Mouse (Mus musculus) left cerebral cortex, postnatal 4 days (tissue): ENCODE measurements around the gene Serinc5. TPM values are rescaled to one million over a fixed set of nuclear protein-coding genes. Genes with fewer than 3 reads are reported as not detected.
"Not testable (repeated sequence)": the region's sequence is repeated elsewhere in the genome, so short reads cannot be mapped to it uniquely, and the experiment has no call there.

Experiments
- DNase-seq: peaks from one replicate; pipeline ENCODE4 v3.0.0-alpha.2; 2022
- intact Hi-C: fragments of 180-260 bp; cut with DNase I; formaldehyde crosslinking; loops from one replicate; pipeline ENCODE4 v1.15.1; 2025
- total RNA-seq, 2 experiments: library from RNA; stranded (reverse); gene quantifications; 2 replicates each; pipeline ENCODE4 v1.2.3; 2021

Serinc5 gene
- total RNA-seq, result 10 to 100 TPM; 37.0 to 38.5 TPM

DNA sequence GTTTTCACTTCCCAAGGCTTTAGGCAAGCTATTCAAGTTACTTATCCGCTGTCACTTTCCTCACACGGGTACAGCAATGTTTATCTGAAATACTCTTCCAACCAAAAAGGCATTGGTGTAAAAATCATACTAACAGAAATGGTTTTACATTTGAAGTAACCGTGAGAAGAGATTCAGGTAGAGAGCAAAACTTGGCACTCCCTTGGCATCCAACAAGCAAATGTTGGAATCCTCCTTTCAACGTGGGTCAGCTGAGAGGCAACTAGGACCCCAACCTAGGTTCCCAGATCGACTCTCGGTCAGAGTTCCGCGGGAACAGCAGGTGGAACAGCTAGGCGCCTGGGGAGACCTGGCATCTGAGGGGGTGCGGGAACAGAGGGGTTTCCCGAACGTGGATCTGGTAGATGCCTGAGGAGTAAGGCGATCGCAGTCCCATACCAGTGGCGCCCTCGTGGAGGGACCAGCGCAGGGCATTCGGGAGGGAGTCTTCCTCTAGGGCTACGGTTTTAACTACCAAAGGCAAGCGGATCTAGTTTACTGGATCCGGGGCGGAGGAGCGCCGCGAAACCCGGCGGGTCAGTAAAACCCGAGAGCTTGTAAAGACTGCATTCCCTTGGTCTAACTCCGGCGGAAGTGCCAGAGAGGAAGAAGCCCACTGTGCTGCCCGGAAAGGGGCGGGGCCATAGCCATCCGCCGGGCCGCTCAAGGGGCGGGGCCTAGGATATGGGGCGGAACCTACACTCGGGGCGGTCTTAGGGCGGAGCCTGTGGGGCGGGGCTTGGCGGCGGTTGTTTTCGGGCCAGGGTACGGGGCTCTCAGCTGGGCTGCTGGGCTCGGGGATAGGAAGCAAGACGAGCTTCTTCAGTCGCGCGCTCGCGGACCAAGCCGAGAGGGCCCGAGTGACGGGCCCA lies at the start of gene Serinc5:
Gene Serinc5, plus strand, starts transcription at position 781 of the 911 bp plus-strand sequence.
- DNase-seq, result peak; percentile 98
- intact Hi-C loops, result no loop called here

DNA sequence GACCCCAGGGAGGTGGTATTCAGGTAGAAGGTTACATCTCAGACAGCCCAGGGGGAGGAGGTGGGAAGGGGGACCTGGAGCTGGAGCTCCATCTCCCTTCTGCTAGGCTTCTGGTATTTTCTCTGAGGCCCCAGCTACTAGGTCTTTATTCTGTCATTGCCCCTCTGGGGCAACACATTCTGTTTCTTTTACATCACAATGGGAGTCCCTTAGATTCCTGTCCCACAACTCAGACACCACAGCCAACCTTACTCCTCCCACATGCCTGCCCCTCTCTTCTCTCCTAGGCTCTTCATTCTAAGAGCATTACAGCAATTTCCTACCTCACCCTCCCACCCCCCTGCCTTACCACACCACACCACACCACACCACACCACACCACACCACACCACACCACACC lies 34.8 kb upstream of the Serinc5 start, which contains the start of gene Spz1:
Gene Spz1, minus strand, starts transcription at position 101 of the 400 bp plus-strand sequence.
- intact Hi-C loops, result no loop called here
- DNase-seq, result no peak

DNA sequence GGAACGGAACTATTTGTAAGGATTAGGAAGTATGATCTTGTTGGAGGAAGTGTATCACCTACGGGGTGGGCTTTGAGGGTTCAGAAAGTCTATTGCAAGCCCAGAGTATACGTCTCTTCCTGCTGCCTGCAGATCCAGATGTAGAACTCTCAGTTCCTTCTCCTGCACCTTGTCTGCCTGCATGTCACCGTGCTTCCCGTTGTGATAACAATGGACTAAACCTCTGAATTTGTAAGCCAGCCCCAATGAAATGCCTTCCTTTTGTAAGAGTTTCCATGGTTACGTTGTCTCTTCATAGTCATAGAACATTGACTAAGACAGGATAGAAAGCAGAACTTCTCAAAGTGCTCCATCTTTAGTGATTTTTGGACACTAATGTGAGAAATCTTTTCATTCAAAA lies 34.2 kb upstream of the Serinc5 start:
- intact Hi-C loops, result no loop called here
- no peak for DNase-seq

DNA sequence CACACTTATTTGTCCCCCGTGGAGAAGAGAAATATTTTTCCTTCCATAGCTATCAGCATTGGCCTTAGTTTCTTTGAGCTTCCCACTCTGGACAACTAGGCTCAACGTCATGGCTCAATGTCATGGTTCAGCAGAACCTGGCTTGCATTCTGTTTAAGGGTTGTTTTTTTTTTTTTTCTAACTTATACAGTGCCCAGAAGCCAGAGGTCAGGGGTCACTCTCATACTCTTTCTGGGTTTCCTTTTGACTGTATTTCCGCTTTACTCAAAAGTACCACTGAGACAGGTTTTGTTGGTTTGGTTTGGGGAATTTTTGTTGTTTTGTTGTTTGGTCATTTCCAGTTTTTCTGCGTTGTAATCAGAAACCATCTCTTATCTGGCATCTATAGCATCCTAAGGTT lies 32.7 kb upstream of the Serinc5 start:
- no peak for DNase-seq
- intact Hi-C loops, result no loop called here

DNA sequence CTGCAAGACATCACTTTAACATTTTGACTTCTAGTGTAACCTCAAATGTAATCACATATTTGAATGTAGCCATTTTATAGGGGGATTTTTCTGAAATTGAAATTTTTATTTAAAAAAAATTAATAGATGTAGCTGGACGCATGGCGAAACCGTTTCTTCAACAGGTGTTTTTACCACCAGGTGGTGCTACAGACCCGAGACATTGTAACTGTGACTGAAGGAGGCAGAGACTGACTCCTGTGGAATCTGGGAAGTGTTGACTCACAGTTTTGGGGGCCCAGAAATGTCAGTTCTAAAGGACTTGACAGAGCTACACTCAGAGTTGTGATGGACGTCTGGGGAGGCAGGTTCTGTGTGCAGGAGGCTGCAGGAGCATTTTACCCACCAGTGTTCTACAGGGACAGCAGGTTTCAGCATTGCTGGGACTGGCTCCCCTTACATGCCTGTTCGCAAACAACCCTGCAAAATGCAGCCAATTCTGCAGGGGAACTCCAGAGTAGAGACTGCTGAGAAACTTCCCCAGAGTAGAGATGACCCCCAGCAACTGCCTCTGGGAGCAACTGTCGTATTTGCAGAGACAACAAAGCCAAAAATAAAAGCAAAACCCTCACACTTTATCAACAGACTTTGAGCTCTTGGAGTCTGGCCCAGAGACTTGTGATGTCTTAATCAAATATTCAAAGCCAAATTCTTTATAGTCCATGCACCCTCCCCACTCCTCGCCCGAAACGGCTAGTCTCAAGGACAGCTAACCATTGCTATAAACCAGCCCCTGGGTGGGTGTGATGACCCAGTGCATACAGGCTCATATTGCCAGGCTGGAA lies 30.5 kb upstream of the Serinc5 start:
- intact Hi-C loops, result loop anchor here (2.0 kb wide), 1 partner anchor 160 kb away; no protein-coding TSS in a partner anchor
- peak; percentile 59 for DNase-seq

DNA sequence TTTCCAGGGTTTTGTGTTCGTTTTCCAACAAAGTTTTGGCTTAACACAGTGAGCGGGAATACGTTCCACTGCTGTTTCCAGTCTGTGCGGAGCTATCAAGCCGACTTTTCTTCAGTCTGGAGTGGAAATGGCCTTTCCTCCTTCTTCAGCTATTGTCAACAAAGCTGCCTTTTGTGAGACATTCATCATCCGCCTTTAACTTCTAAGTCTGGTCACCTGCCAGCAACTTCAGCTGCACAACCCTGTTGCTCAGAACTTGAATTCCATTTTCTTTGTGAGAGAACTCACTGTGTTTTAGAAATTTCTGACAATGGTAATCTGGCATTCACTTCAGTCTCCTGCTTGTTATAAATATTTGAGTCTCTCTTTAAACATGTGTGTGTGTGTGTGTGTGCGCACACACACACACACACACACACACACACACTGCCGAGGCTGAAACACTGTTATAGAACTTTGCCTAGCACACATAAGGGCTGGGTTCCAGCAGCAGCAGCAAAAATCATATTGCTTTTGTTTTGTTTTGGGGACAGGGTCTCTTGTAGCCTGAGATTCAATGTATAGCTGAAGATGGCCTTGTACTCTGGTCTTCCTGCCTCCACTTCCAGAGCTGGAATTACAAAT lies 26.7 kb upstream of the Serinc5 start:
- DNase-seq, result no peak
- intact Hi-C loops, result no loop called here

DNA sequence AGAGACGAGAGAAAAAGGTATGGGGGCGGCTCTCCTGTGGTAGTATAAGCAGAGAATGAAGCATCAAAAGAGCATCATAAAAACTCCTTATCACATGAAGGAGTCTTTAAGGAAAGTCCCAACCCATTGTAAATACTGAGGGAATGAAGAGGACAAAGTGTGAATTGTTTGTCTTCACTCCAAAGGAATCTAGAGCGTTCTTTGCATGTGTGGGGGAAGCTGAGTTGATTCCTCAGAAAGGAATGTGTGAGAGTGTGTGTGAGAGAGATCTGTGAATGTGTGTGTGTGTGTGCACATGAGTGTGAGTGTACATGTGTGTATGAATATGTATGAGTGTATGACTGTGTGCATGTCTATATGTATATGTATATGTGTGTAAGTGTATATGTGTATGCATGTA lies 22.2 kb upstream of the Serinc5 start:
- no peak for DNase-seq
- intact Hi-C loops, result no loop called here

DNA sequence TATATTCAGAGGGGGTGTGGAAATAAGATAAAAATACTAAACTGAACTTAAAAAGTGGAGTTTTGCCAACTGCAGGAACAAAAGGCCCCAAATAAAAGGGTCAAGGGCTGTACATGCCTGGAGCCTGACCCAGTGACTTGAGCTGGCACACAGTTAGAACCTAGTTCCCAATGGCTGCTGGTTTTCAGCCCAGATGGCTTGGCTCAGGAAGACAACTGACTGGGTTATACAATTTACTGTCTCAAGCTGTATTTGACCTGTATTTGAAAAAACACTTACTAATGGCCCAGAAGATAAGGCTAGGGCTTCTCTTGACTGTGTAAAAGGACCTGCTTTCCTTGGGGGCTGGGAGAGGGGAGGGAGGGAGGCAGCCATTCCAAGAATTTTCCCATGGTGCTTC lies 21.6 kb upstream of the Serinc5 start:
- intact Hi-C loops, result no loop called here
- DNase-seq, result no peak

DNA sequence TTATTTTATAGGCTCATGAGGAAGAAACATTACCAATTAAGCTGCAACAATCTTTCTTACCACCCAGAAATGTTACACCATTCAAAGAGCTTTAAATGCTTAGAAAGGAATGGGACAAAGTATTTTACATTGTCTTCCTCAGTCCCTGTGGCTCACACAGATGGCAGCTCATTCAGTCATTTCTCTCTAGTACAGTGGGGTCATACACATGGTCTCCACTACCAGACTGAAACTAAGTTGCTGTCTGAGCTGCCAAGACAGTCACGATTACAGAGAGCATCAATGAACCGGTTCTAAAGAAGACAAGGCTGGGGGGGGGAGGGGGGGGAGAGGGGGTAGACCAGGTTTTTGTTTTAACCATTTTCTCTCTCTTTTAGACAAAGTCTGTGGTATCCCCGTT lies 19.7 kb upstream of the Serinc5 start:
- DNase-seq, result no peak

DNA sequence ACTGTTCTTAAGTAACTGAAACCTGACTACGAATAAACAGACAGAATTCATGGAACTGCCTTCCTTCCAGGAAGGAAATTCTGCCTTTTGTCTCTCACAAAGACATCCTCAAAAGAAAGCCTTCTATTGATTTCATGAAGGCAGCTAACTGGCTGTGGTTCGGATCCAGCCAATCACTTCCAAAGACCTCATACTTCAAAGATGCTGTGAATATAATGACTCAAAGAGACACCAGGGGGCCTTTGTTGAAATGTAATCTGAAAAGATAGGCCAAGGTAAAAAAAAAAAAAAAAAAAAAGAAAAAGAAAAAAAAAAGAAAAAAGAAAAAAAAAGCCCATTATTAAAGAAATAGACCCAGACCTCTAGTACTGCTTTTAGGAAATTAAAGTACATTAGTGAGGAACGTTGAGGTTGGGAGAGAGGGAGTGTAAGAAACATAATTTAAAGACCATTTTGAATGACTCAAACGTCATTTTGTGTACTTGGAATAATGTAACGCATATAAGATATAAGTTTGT lies 18.6 kb upstream of the Serinc5 start:
- intact Hi-C loops, result no loop called here

More for the DNA sequence above, 19.7 kb upstream of the Serinc5 start:
- intact Hi-C loops, result no loop called here

DNA sequence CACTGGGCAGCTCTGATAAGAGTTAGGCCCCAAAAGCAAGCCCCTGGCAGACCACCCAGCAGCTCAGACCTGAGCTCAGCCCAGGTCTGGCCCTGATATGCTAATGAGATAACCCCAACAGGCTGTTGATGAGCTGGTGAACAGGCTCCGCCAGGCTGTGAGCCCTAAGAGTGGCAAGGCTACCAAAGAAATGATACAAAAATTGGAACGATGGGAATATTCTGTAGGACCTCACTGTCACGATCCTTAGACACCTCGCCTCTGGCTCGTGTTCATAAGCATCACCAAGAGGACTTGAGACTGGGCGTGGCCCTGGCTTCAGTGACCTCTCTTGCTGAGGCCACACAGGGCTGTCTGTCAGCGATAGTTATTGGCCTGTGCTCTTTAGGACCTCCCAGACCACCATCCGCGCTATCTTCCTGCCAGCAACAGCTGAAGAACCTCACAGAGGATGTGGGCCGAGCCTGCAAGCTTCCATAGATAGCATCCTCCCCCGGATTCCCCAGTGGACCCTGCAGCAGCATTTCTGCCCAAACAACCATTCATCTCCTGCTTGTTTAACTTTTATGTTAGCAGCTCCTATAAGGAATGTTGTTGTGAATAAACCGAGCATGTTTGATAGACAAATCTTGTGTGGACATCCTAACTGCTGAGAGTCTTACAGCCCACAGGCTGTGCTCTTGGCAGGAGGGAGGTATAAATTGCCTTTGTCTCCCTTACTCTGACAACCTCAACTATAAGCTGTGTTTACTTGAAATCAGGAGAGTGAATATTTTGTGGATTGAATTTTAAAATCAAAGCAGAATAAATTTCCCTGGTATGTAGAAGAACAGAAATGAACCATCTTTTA lies 17.9 kb upstream of the Serinc5 start:
- peak; percentile 58 for DNase-seq
- intact Hi-C loops, result no loop called here

More for the DNA sequence above, 18.6 kb upstream of the Serinc5 start:
- no peak for DNase-seq

DNA sequence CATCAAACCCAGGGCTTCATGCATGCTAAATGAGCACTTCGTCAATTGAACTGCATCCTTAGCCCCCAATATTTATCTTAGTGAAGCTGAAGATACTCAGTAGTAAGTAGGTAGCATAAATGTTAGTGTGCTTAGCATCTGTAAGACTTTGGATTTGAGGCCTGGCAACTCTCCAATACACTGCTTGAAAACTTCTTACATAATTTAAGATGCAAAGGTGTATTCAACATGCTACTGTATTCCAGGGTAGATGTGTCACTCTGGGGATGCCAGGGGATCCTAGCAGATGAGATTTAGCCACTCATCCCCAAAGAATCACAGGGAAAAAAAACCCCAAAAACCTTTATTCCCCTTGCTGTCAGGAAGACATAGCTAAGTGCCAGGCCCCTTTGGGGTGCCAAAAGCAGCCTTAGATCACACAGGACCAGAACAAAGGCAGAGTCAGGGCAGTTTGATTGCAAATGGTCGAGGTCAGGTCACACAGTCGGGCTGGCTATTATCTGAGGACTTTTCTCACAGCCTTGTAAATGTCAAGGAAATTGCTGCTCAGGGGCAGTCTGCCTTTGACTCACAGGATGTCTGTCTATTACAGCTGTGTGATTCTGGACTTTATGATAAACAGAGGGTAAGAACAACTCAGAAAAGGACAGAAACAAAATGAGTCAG lies 17.0 kb upstream of the Serinc5 start:
- intact Hi-C loops, result no loop called here
- no peak for DNase-seq

DNA sequence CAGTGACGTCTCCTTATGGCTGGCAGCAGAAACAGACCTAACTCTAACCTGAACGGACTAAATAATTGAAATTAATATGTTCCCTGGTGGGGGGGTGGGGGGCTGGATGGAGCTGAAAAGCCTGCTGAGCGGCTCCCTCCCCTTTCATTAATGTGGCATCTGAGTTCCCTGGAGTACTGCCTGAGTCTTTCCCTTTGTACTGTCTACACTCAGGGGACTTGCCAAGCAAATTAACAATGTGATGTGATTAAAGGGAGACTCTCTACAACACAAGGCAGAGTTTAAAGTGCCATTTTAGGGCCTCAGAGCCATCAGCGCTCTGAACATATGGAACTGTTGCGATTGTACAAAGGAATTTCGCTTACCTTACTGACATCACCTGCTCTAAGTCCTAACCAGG lies 16.4 kb upstream of the Serinc5 start:
- intact Hi-C loops, result no loop called here

DNA sequence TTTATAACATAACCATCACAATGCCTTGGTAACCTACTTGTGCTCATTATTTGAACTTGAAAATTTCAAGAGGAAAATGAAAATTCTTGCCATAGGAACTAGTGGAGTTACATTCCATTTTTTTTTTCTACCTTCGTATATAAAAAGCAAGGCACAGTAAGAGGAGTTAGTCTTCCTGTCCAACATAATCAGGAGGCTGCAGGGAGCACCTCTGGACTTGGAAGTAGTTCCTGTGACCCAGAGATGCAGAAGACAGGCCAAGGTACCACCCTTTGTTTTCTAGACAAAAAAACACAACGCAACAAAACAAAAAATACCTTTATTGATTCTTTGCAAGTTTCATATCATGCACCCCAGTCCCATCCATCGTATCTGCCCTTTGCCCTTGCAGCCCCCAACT lies 16.0 kb upstream of the Serinc5 start:
- no peak for DNase-seq
- intact Hi-C loops, result no loop called here

More for the DNA sequence above, 16.4 kb upstream of the Serinc5 start:
- peak; percentile 20 for DNase-seq

DNA sequence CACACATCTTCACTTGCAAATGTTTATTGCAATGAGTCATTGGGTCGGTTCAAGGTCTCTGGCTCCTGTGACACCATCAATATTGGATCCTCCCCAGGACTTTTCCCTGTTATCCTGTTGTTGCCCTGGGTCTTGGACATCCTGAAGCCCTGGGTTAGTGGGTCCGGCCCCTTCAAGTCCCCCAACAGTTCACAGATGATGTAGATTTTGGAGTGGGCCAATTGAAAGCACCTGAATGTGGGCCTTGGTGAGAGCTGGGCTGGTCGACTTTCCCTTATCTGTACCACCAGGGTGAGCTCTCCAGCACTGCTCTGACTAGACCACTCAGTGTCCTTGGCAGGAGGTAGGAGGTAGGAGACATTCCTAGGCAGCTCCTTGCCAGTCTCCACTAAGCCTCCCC lies 15.5 kb upstream of the Serinc5 start:
- no peak for DNase-seq
- intact Hi-C loops, result no loop called here

DNA sequence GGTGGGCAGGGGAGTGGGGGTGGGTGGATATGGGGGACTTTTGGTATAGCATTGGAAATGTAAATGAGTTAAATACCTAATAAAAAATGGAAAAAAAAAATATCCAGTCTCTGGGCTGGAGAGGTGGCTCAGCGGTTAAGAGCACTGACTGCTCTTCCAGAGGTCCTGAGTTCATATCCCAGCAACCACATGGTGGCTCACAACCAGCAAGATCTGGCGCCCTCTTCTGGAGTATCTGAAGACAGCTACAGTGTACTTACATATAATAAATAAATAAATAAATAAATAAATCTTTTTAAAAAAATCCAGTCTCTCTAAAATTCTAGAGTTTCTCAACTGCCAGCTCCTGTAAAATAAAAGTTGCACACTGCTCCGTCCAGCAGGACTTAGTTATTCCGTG lies 5.6 kb upstream of the Serinc5 start:
- DNase-seq, intact Hi-C loops: not testable (repeated sequence)

DNA sequence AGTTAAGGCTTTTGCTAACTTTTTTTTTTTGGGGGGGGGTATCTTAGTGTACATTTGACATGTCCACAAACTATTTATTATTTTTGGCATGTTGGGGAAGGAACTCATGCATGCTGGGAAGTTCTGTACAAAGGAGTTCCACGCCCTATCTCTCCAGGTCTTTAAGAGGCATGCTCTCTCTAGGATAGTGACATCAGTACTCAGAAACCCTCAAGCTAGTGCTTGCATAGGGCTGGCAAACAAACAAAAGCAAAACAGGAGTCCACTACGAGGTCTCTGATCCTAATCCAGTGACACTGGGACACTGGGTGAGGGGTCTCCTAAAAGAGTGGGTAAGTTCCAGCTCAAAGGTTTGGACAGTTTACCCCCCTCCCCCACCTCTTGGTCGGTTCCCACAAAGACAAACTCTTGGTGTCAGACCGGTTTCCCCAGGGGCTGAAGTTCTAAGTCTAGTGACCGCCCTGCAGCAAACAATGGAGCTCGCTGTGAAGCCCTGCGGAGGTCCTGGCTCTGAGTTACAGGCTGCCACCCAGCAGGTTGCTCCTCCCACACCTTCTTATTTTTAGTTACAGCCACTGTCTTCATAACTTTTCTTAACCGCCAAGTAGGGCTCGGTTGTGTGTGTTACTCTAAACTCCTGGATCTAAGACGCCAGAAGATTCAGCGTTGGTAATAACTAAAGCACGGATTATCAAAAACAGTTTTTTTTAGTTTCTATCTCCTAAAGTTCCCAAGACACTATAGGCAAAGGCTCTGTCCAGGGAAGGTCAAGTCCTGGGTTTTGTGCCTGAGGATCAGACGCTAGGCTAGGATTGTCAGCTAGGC lies 1.2 kb upstream of the Serinc5 start:
- intact Hi-C loops, result no loop called here
- peak; percentile 5 for DNase-seq

DNA sequence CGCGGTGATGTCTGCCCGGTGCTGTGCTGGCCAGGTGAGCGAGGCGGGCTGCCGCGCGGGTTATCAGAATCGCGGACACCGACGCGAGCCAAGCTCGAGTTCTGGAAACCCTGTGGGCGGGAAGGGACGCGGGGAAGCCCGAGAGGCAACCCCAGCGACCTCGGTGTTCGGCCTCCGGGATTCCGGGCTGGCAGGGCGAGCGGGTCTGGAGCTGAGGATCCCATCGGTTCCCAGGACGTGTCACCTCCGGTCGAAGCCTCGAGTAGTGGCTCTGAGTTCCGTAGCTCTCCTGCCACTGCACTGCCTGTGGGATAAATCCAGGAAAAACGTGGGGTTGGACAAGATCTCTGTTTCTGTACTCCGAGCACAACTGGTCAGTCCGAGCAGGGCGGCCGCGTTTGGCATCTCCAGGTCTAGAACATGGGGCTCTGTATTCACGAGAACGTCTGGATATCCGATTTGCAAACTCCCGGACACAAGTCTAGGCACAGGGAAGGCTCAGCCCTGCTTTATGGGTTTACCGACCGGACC lies 428 bp downstream of the Serinc5 start:
- no peak for DNase-seq
- intact Hi-C loops, result no loop called here
